Mouse (Mus musculus) heart, postnatal 0 days (tissue): ENCODE results near the gene Nek11. TPM values are rescaled to one million over a fixed set of nuclear protein-coding genes. Genes with fewer than 3 reads are reported as not detected.

ENCODE experiments used
- ATAC-seq: fragments of 200-750 bp; cut with Nextera tagmentation; 2 replicates; pipeline ENCODE4 v1.8.0; 2017; ENCODE audit warnings: low read depth, moderate number of reproducible peaks, moderate library complexity; ENCODE audit not compliant: insufficient read depth
- DNase-seq: peaks from one replicate; pipeline ENCODE4 v3.0.0-alpha.2; 2016; ENCODE audit warnings: low spot score
- H3K27ac ChIP-seq: fragments of 300-500 bp; sonication (generic); 2 replicates; pipeline ENCODE4 v1.5.1; 2014; ENCODE audit warnings: low read depth, mild to moderate bottlenecking
- H3K27me3 ChIP-seq: fragments of 300-500 bp; sonication (generic); 2 replicates; pipeline ENCODE4 v1.6.1; 2014; ENCODE audit warnings: low read length, mixed read lengths; ENCODE audit not compliant: control insufficient read depth, insufficient read depth
- H3K36me3 ChIP-seq: fragments of 300-500 bp; sonication (generic); replicated peaks from 2 replicates; pipeline ENCODE4 v1.6.1; 2014; ENCODE audit warnings: low read length, mixed read lengths; ENCODE audit not compliant: control insufficient read depth, insufficient read depth
- H3K4me1 ChIP-seq: fragments of 300-500 bp; sonication (generic); 2 replicates; pipeline ENCODE4 v1.6.1; 2014; ENCODE audit warnings: antibody characterized with exemption; ENCODE audit not compliant: control insufficient read depth, insufficient read depth
- H3K4me2 ChIP-seq: fragments of 300-500 bp; sonication (generic); 2 replicates; pipeline ENCODE4 v1.6.1; 2014; ENCODE audit warnings: low read depth, mild to moderate bottlenecking, low read length, moderate library complexity
- H3K4me3 ChIP-seq: fragments of 300-500 bp; sonication (generic); 2 replicates; pipeline ENCODE4 v1.5.1; 2014; ENCODE audit warnings: low read depth, low read length
- H3K9ac ChIP-seq: fragments of 300-500 bp; sonication (generic); replicated peaks from 2 replicates; pipeline ENCODE4 v1.6.1; 2014; ENCODE audit warnings: low read depth, low read length, mixed read lengths
- H3K9me3 ChIP-seq: fragments of 300-500 bp; sonication (generic); replicated peaks from 2 replicates; pipeline ENCODE4 v1.6.1; 2016; ENCODE audit warnings: low read length; ENCODE audit not compliant: control insufficient read depth
- CTCF ChIP-seq: IDR thresholded peaks from 2 replicates; pipeline ENCODE4 v1.5.1; 2016; ENCODE audit warnings: antibody characterized with exemption, control low read depth, low read depth
- EP300 ChIP-seq: IDR thresholded peaks from 2 replicates; pipeline ENCODE4 v1.6.1; 2016; ENCODE audit warnings: antibody characterized with exemption, low read depth
- WGBS: fragments of 180-500 bp; shearing (Covaris S2); extraction: QIAGEN DNeasy Blood & Tissue Kit; methylation state at CpG from one replicate; pipeline ENCODE4 v1.1.7; 2014; 5-methylcytosine and 5-hydroxymethylcytosine counted together
- polyA plus RNA-seq: library from polyadenylated mRNA; unstranded; fragments of >200 nt; fragmentation: Nextera tagmentation; extraction: Ambion mirVana; gene quantifications from 2 replicates; pipeline ENCODE4 v1.2.1, GENCODE M21; 2015
- total RNA-seq: library from RNA; depleted of rRNA; stranded (reverse); fragments of >200 nt; gene quantifications from 2 replicates; pipeline ENCODE4 v1.2.3, GENCODE M21; 2014; ENCODE audit warnings: low replicate concordance

Nek11 gene
- total and polyA plus RNA-seq, 2 experiments from 2014 or later: 0.11 TPM; not detected in 1

GRCm38 (mm10) chr9:105366199-105366598, 29.1 kb downstream of the Nek11 start:
- ATAC-seq: no peak

GRCm38 (mm10) chr9:105363520-105364231, 31.6 kb downstream of the Nek11 start:
- ATAC-seq (no peak), DNase-seq (no peak)
- 73% methylated on average over 5 of the region's 5 CpGs for WGBS
- H3K4me2 ChIP-seq: no peak overlapping the region
- H3K36me3 ChIP-seq: no peaks in the 10 kb centered on the region
- no peak overlapping the region for H3K9ac ChIP-seq
- TF ChIP-seq CTCF: no peak
- TF ChIP-seq EP300: no peak
- H3K9me3 ChIP-seq: no peaks in the 10 kb centered on the region
- H3K27me3 ChIP-seq: no peaks in the 10 kb centered on the region
- H3K4me1 ChIP-seq: no peaks in the 10 kb centered on the region
- no peak overlapping the region for H3K4me3 ChIP-seq
- no peak overlapping the region for H3K27ac ChIP-seq

More at GRCm38 (mm10) chr9:105366199-105366598, 29.1 kb downstream of the Nek11 start:
- H3K4me3 ChIP-seq: no peak overlapping the region
- no peaks in the 10 kb centered on the region for H3K4me1 ChIP-seq
- DNase-seq: no peak
- TF ChIP-seq EP300 (no peak), CTCF (no peak)
- no peak overlapping the region for H3K9ac ChIP-seq
- WGBS: 77% methylated on average over 4 of the region's 4 CpGs
- H3K27me3 ChIP-seq: no peaks in the 10 kb centered on the region
- no peak overlapping the region for H3K27ac ChIP-seq
- no peaks in the 10 kb centered on the region for H3K36me3 ChIP-seq
- no peak overlapping the region for H3K4me2 ChIP-seq
- no peaks in the 10 kb centered on the region for H3K9me3 ChIP-seq

GRCm38 (mm10) chr9:105362181-105362580, 33.1 kb downstream of the Nek11 start:
- no peak for DNase-seq
- no peaks in the 10 kb centered on the region for H3K27me3 ChIP-seq
- no peak for ATAC-seq
- TF ChIP-seq CTCF: no peak
- TF ChIP-seq EP300: no peak
- no peak overlapping the region for H3K9ac ChIP-seq
- H3K4me2 ChIP-seq: no peak overlapping the region
- 46% methylated on average over 2 of the region's 2 CpGs for WGBS
- no peaks in the 10 kb centered on the region for H3K9me3 ChIP-seq
- no peak overlapping the region for H3K4me3 ChIP-seq
- H3K27ac ChIP-seq: no peak overlapping the region
- H3K4me1 ChIP-seq: no peaks in the 10 kb centered on the region
- H3K36me3 ChIP-seq: no peaks in the 10 kb centered on the region

- Histone ChIP-seq H3K27me3 (no peaks in the 10 kb centered on the region), H3K9ac (no peak overlapping the region), H3K27ac (no peak overlapping the region), H3K4me2 (no peak overlapping the region), H3K36me3 (no peaks in the 10 kb centered on the region), H3K9me3 (no peaks in the 10 kb centered on the region), H3K4me3 (no peak overlapping the region), H3K4me1 (no peaks in the 10 kb centered on the region)
- no peak for ATAC-seq
- DNase-seq: no peak
- no peak for TF ChIP-seq CTCF
- no peak for TF ChIP-seq EP300
- WGBS: 70% methylated on average over 5 of the region's 5 CpGs
These were observed 46.3 kb downstream of the Nek11 start for GRCm38 (mm10) chr9:105349034-105349433.

GRCm38 (mm10) chr9:105348242-105349031, 46.9 kb downstream of the Nek11 start:
- 59% methylated on average over 10 of the region's 10 CpGs for WGBS
- no peak for TF ChIP-seq EP300
- TF ChIP-seq CTCF: no peak
- Histone ChIP-seq H3K27ac (no peak overlapping the region), H3K36me3 (no peaks in the 10 kb centered on the region), H3K27me3 (no peaks in the 10 kb centered on the region), H3K4me3 (no peak overlapping the region), H3K9ac (no peak overlapping the region), H3K4me1 (no peaks in the 10 kb centered on the region), H3K9me3 (no peaks in the 10 kb centered on the region), H3K4me2 (no peak overlapping the region)
- DNase-seq: no peak
- no peak for ATAC-seq
